Mouse (Mus musculus): Measurements from ENCODE around the gene Cyp4f14.

Gene Cyp4f14

GRCm38 (mm10) chr17:32919123-32919522, 2.0 kb upstream of the Cyp4f14 start:
- no peak for DNase-seq (ENCODE audit: low read depth, low spot score)

GRCm38 (mm10) chr17:32916075-32916474, 1.1 kb downstream of the Cyp4f14 start:
- H3K36me3 ChIP-seq (ENCODE audit: control insufficient read depth, insufficient read depth, low read length, poor library complexity, severe bottlenecking): no peaks in the 10 kb centered on the region
- H3K27me3 ChIP-seq (ENCODE audit: control insufficient read depth, insufficient read depth, low read length, poor library complexity, severe bottlenecking): no peaks in the 10 kb centered on the region
- DNase-seq (ENCODE audit: low read depth, low spot score): no peak

More at GRCm38 (mm10) chr17:32919123-32919522, 2.0 kb upstream of the Cyp4f14 start:
- Histone ChIP-seq H3K27me3 (ENCODE audit: control insufficient read depth, insufficient read depth, low read length, poor library complexity, severe bottlenecking) (no peaks in the 10 kb centered on the region), H3K36me3 (ENCODE audit: control insufficient read depth, insufficient read depth, low read length, poor library complexity, severe bottlenecking) (no peaks in the 10 kb centered on the region)

GRCm38 (mm10) chr17:32906172-32906571, 11.0 kb downstream of the Cyp4f14 start:
- Histone ChIP-seq H3K36me3 (ENCODE audit: control insufficient read depth, insufficient read depth, low read length, poor library complexity, severe bottlenecking) (no peaks in the 10 kb centered on the region), H3K27me3 (ENCODE audit: control insufficient read depth, insufficient read depth, low read length, poor library complexity, severe bottlenecking) (no peaks in the 10 kb centered on the region)
- DNase-seq (ENCODE audit: low read depth, low spot score): no peak

GRCm38 (mm10) chr17:32905239-32905638, 11.9 kb downstream of the Cyp4f14 start:
- DNase-seq (ENCODE audit: low read depth, low spot score): peak; percentile 69
- no peaks in the 10 kb centered on the region for H3K36me3 ChIP-seq (ENCODE audit: control insufficient read depth, insufficient read depth, low read length, poor library complexity, severe bottlenecking)
- H3K27me3 ChIP-seq (ENCODE audit: control insufficient read depth, insufficient read depth, low read length, poor library complexity, severe bottlenecking): no peaks in the 10 kb centered on the region

GRCm38 (mm10) chr17:32904414-32904813, 12.7 kb downstream of the Cyp4f14 start:
- H3K27me3 ChIP-seq (ENCODE audit: control insufficient read depth, insufficient read depth, low read length, poor library complexity, severe bottlenecking): no peaks in the 10 kb centered on the region
- peak; percentile 56 for DNase-seq (ENCODE audit: low read depth, low spot score)
- H3K36me3 ChIP-seq (ENCODE audit: control insufficient read depth, insufficient read depth, low read length, poor library complexity, severe bottlenecking): no peaks in the 10 kb centered on the region

GRCm38 (mm10) chr17:32901751-32902525, 15.2 kb downstream of the Cyp4f14 start:
- no peaks in the 10 kb centered on the region for H3K27me3 ChIP-seq (ENCODE audit: control insufficient read depth, insufficient read depth, low read length, poor library complexity, severe bottlenecking)
- no peaks in the 10 kb centered on the region for H3K36me3 ChIP-seq (ENCODE audit: control insufficient read depth, insufficient read depth, low read length, poor library complexity, severe bottlenecking)
- DNase-seq (ENCODE audit: low read depth, low spot score): no peak

GRCm38 (mm10) chr17:32895421-32895820, 21.7 kb downstream of the Cyp4f14 start:
- Histone ChIP-seq H3K36me3 (ENCODE audit: control insufficient read depth, insufficient read depth, low read length, poor library complexity, severe bottlenecking) (no peaks in the 10 kb centered on the region), H3K27me3 (ENCODE audit: control insufficient read depth, insufficient read depth, low read length, poor library complexity, severe bottlenecking) (no peaks in the 10 kb centered on the region)
- DNase-seq (ENCODE audit: low read depth, low spot score): peak; percentile 73

GRCm38 (mm10) chr17:32893901-32894300, 23.2 kb downstream of the Cyp4f14 start:
- H3K36me3 ChIP-seq (ENCODE audit: control insufficient read depth, insufficient read depth, low read length, poor library complexity, severe bottlenecking): no peaks in the 10 kb centered on the region
- H3K27me3 ChIP-seq (ENCODE audit: control insufficient read depth, insufficient read depth, low read length, poor library complexity, severe bottlenecking): no peaks in the 10 kb centered on the region
- no peak for DNase-seq (ENCODE audit: low read depth, low spot score)

- peak; percentile 92 for DNase-seq (ENCODE audit: low read depth, low spot score)
- no peaks in the 10 kb centered on the region for H3K36me3 ChIP-seq (ENCODE audit: control insufficient read depth, insufficient read depth, low read length, poor library complexity, severe bottlenecking)
Observed at GRCm38 (mm10) chr17:32891239-32892180, 25.6 kb downstream of the Cyp4f14 start, which contains the start of gene Zfp870. Zfp870 (minus strand) TSS chr17:32891642.

GRCm38 (mm10) chr17:32890852-32891238, 26.3 kb downstream of the Cyp4f14 start:
- no peak for DNase-seq (ENCODE audit: low read depth, low spot score)
- Histone ChIP-seq H3K27me3 (ENCODE audit: control insufficient read depth, insufficient read depth, low read length, poor library complexity, severe bottlenecking) (no peaks in the 10 kb centered on the region), H3K36me3 (ENCODE audit: control insufficient read depth, insufficient read depth, low read length, poor library complexity, severe bottlenecking) (no peaks in the 10 kb centered on the region)

More at GRCm38 (mm10) chr17:32891239-32892180, 25.6 kb downstream of the Cyp4f14 start, which contains the start of gene Zfp870:
- H3K27me3 ChIP-seq (ENCODE audit: control insufficient read depth, insufficient read depth, low read length, poor library complexity, severe bottlenecking): no peaks in the 10 kb centered on the region

GRCm38 (mm10) chr17:32889611-32890010, 27.5 kb downstream of the Cyp4f14 start:
- no peak for DNase-seq (ENCODE audit: low read depth, low spot score)
- no peaks in the 10 kb centered on the region for H3K36me3 ChIP-seq (ENCODE audit: control insufficient read depth, insufficient read depth, low read length, poor library complexity, severe bottlenecking)
- H3K27me3 ChIP-seq (ENCODE audit: control insufficient read depth, insufficient read depth, low read length, poor library complexity, severe bottlenecking): no peaks in the 10 kb centered on the region

- no peak for DNase-seq (ENCODE audit: low read depth, low spot score)
- Histone ChIP-seq H3K36me3 (ENCODE audit: control insufficient read depth, insufficient read depth, low read length, poor library complexity, severe bottlenecking) (peaks cover 5% of the 10 kb centered on the region), H3K27me3 (ENCODE audit: control insufficient read depth, insufficient read depth, low read length, poor library complexity, severe bottlenecking) (no peaks in the 10 kb centered on the region)
Observed at GRCm38 (mm10) chr17:32880320-32881218, 36.6 kb downstream of the Cyp4f14 start.

- Histone ChIP-seq H3K36me3 (ENCODE audit: control insufficient read depth, insufficient read depth, low read length, poor library complexity, severe bottlenecking) (peaks cover 3% of the 10 kb centered on the region), H3K27me3 (ENCODE audit: control insufficient read depth, insufficient read depth, low read length, poor library complexity, severe bottlenecking) (no peaks in the 10 kb centered on the region)
- DNase-seq (ENCODE audit: low read depth, low spot score): no peak
Observed at GRCm38 (mm10) chr17:32878773-32879172, 38.4 kb downstream of the Cyp4f14 start.
